Mouse (Mus musculus): Measurements from ENCODE around the gene Slc25a48. TPM values are rescaled to one million over a fixed set of nuclear protein-coding genes. Genes with fewer than 3 reads are reported as not detected.
A peak's percentile ranks its signal among the peaks of the same experiment; 100 is the strongest.

The Slc25a48 gene
- polyA plus RNA-seq, 1 experiment = 0.25 TPM

- H3K36me3 ChIP-seq (ENCODE audit: control insufficient read depth, insufficient read depth, low read length) = no peaks in the 10 kb centered on the region
- no peak overlapping the region for H3K27ac ChIP-seq (ENCODE audit: insufficient read depth, low read depth, low read length)
- no peaks in the 10 kb centered on the region for H3K27me3 ChIP-seq (ENCODE audit: control insufficient read depth, insufficient read depth, low read length)
- no peaks in the 10 kb centered on the region for H3K4me1 ChIP-seq (ENCODE audit: control insufficient read depth, insufficient read depth, insufficient read length, low read length)
- WGBS = 22% methylated on average over 6 of the region's 6 CpGs
- H3K4me3 ChIP-seq (ENCODE audit: low read depth, low read length) = no peak overlapping the region
- TF ChIP-seq POLR2A (IDR thresholded peaks at IDR 0.05; ENCODE audit: low read depth, low read length) (no peak), CTCF (IDR thresholded peaks at IDR 0.05; ENCODE audit: extremely low read depth, insufficient read length, insufficient replicate concordance, low read depth, low read length) (no peak)
These were observed 39.1 kb downstream of the Slc25a48 start for GRCm38 (mm10) chr13:56477271-56477670.

DNA sequence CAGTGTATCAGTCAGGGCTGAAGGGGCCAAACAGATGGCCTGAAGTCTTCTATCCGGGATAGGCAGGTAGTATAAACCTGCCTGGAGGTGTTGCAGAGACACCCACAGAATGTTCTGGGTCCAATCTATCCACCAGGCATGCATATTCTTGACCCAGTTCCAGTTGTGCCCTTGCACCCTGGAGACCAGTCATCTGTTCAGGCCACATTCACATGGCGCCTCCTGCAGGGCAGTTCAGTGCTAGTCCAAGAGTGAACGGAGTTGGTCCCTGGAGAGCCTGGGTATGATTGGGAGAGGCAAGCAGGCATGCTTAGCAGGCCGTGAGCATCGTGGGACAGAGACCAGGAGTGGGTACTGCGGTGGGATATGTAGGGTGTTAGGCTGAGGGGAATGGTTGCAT is 39.9 kb downstream of the Slc25a48 start:
- 82% methylated on average over 6 of the region's 6 CpGs for WGBS
- Histone ChIP-seq H3K27ac (ENCODE audit: insufficient read depth, low read depth, low read length) (no peak overlapping the region), H3K36me3 (ENCODE audit: control insufficient read depth, insufficient read depth, low read length) (no peaks in the 10 kb centered on the region)

DNA sequence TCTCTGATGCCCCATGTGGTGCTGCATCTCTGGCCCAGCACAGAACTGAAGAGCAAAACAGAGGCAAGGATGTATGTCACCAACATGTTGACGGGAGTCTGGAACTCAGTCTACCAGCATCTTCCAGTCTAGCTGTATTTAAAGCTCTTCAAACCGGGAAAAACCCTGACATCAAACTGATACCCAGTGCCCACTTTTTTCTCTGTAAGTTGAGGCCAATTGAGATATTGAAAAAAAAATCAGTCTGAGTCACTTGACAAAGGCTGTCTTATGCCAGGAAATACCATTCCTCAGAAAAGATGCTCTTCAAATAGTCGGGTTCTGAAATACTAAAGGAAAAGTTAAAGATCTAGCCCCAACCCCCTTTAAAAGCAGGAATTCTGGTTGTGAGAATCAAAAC is 44.0 kb downstream of the Slc25a48 start, which contains the start of gene Il9:
Il9 (minus strand) TSS at position 101 of the 400 bp plus-strand sequence.
- Histone ChIP-seq H3K4me3 (ENCODE audit: low read depth, low read length) (no peak within 1 kb of the TSS), H3K36me3 (ENCODE audit: control insufficient read depth, insufficient read depth, low read length) (no peaks in the 10 kb centered on the region), H3K27ac (ENCODE audit: insufficient read depth, low read depth, low read length) (no peak within 1 kb of the TSS), H3K4me1 (ENCODE audit: control insufficient read depth, insufficient read depth, insufficient read length, low read length) (no peaks in the 10 kb centered on the region), H3K27me3 (ENCODE audit: control insufficient read depth, insufficient read depth, low read length) (no peaks in the 10 kb centered on the region)
- TF ChIP-seq CTCF (IDR thresholded peaks at IDR 0.05; ENCODE audit: extremely low read depth, insufficient read length, insufficient replicate concordance, low read depth, low read length) (no peak), POLR2A (IDR thresholded peaks at IDR 0.05; ENCODE audit: low read depth, low read length) (no peak)
- 71% methylated on average over 3 of the region's 3 CpGs for WGBS

More for the DNA sequence above, 39.9 kb downstream of the Slc25a48 start:
- Histone ChIP-seq H3K4me3 (ENCODE audit: low read depth, low read length) (no peak overlapping the region), H3K27me3 (ENCODE audit: control insufficient read depth, insufficient read depth, low read length) (no peaks in the 10 kb centered on the region), H3K4me1 (ENCODE audit: control insufficient read depth, insufficient read depth, insufficient read length, low read length) (no peaks in the 10 kb centered on the region)
- TF ChIP-seq CTCF (IDR thresholded peaks at IDR 0.05; ENCODE audit: extremely low read depth, insufficient read length, insufficient replicate concordance, low read depth, low read length) (no peak), POLR2A (IDR thresholded peaks at IDR 0.05; ENCODE audit: low read depth, low read length) (no peak)

DNA sequence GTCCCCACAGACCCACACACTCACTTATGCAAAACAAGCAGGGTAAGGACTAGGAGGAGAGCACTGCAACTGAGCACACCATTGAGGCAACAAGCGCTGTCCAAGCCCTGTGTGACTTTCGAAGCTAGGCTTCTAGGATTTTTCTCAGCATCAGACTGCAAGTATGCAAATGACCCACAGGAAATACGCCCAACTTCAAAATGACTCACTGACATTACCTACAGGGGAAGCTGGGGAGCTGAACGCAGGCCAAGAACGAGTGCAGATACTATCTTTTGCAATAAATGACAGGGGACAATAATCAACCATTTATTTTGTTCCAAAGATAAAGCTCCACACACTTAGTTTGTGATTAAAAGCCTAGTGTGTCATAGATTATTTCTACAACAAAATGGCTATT is 49.9 kb downstream of the Slc25a48 start:
- Histone ChIP-seq H3K27me3 (ENCODE audit: control insufficient read depth, insufficient read depth, low read length) (no peaks in the 10 kb centered on the region), H3K4me1 (ENCODE audit: control insufficient read depth, insufficient read depth, insufficient read length, low read length) (no peaks in the 10 kb centered on the region), H3K36me3 (ENCODE audit: control insufficient read depth, insufficient read depth, low read length) (no peaks in the 10 kb centered on the region), H3K27ac (ENCODE audit: insufficient read depth, low read depth, low read length) (no peak overlapping the region), H3K4me3 (ENCODE audit: low read depth, low read length) (no peak overlapping the region)
- TF ChIP-seq POLR2A (IDR thresholded peaks at IDR 0.05; ENCODE audit: low read depth, low read length) (no peak), CTCF (IDR thresholded peaks at IDR 0.05; ENCODE audit: extremely low read depth, insufficient read length, insufficient replicate concordance, low read depth, low read length) (no peak)
- 26% methylated on average over 5 of the region's 5 CpGs for WGBS

GRCm38 (mm10) chr13:56494440-56494839 is 56.3 kb downstream of the Slc25a48 start:
- H3K27me3 ChIP-seq (ENCODE audit: control insufficient read depth, insufficient read depth, low read length) = no peaks in the 10 kb centered on the region
- H3K4me3 ChIP-seq (ENCODE audit: low read depth, low read length) = no peak overlapping the region
- H3K36me3 ChIP-seq (ENCODE audit: control insufficient read depth, insufficient read depth, low read length) = no peaks in the 10 kb centered on the region
- H3K4me1 ChIP-seq (ENCODE audit: control insufficient read depth, insufficient read depth, insufficient read length, low read length) = no peaks in the 10 kb centered on the region
- no peak overlapping the region for H3K27ac ChIP-seq (ENCODE audit: insufficient read depth, low read depth, low read length)
- WGBS = 68% methylated on average over 3 of the region's 3 CpGs
- no peak for TF ChIP-seq POLR2A (IDR thresholded peaks at IDR 0.05; ENCODE audit: low read depth, low read length)
- TF ChIP-seq CTCF (IDR thresholded peaks at IDR 0.05; ENCODE audit: extremely low read depth, insufficient read length, insufficient replicate concordance, low read depth, low read length) = no peak

DNA sequence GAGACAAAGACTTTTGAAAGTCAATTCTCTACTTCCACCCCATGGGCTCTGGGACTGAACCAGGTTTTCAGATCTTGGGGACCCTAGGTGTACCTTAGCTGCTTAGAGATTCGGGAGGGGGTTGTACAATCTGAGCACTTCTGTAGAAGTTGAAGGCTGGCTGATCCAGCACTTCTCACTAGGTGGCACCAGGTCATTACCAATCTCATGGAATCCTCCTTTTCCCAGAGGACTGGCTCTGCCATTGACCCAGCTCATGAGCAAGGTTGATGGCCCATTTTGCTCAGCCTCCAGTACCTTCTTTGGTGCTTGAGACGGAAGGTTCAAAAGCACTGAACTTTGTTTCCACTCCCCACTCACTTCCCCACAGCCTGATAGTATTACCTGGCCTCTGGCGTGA is 62.0 kb downstream of the Slc25a48 start:
- H3K36me3 ChIP-seq (ENCODE audit: control insufficient read depth, insufficient read depth, low read length) = no peaks in the 10 kb centered on the region
- WGBS = 61% methylated on average over 3 of the region's 3 CpGs
- no peak overlapping the region for H3K4me3 ChIP-seq (ENCODE audit: low read depth, low read length)
- H3K27me3 ChIP-seq (ENCODE audit: control insufficient read depth, insufficient read depth, low read length) = no peaks in the 10 kb centered on the region
- H3K4me1 ChIP-seq (ENCODE audit: control insufficient read depth, insufficient read depth, insufficient read length, low read length) = no peaks in the 10 kb centered on the region
- TF ChIP-seq POLR2A (IDR thresholded peaks at IDR 0.05; ENCODE audit: low read depth, low read length) (no peak), CTCF (IDR thresholded peaks at IDR 0.05; ENCODE audit: extremely low read depth, insufficient read length, insufficient replicate concordance, low read depth, low read length) (peak; percentile 32; the same call in 1 of the 2 replicates)
- H3K27ac ChIP-seq (ENCODE audit: insufficient read depth, low read depth, low read length) = no peak overlapping the region

- Histone ChIP-seq H3K27me3 (ENCODE audit: control insufficient read depth, insufficient read depth, low read length) (no peaks in the 10 kb centered on the region), H3K36me3 (ENCODE audit: control insufficient read depth, insufficient read depth, low read length) (no peaks in the 10 kb centered on the region), H3K4me1 (ENCODE audit: control insufficient read depth, insufficient read depth, insufficient read length, low read length) (no peaks in the 10 kb centered on the region), H3K27ac (ENCODE audit: insufficient read depth, low read depth, low read length) (no peak overlapping the region), H3K4me3 (ENCODE audit: low read depth, low read length) (no peak overlapping the region)
- no peak for TF ChIP-seq CTCF (IDR thresholded peaks at IDR 0.05; ENCODE audit: extremely low read depth, insufficient read length, insufficient replicate concordance, low read depth, low read length)
- no peak for TF ChIP-seq POLR2A (IDR thresholded peaks at IDR 0.05; ENCODE audit: low read depth, low read length)
- WGBS = 83% methylated on average over 8 of the region's 8 CpGs
These were observed 62.5 kb downstream of the Slc25a48 start for GRCm38 (mm10) chr13:56500636-56501035.

Data from small intestine, adult 2 months (tissue).